Mouse (Mus musculus) bone marrow, adult 2 months (tissue): ENCODE results near the gene Cpm. TPM values are rescaled to one million over a fixed set of nuclear protein-coding genes. Genes with fewer than 3 reads are reported as not detected.

ENCODE experiments used
- H3K27ac ChIP-seq: fragments of 200-500 bp; 2 replicates; pipeline ENCODE4 v1.5.1; 2012; ENCODE audit warnings: low read depth, mild to moderate bottlenecking, control low read depth, inconsistent platforms, low read length; ENCODE audit not compliant: control insufficient read depth, poor library complexity, insufficient read depth
- H3K4me1 ChIP-seq: fragments of 200-500 bp; 2 replicates; pipeline ENCODE4 v1.6.1; 2011; ENCODE audit warnings: low read length; ENCODE audit not compliant: control insufficient read depth, insufficient read depth
- H3K4me3 ChIP-seq: fragments of 200-500 bp; replicated peaks from 2 replicates; pipeline ENCODE3; 2011; ENCODE audit warnings: mild to moderate bottlenecking, low read depth, low read length, control low read depth; ENCODE audit not compliant: control insufficient read depth
- CTCF ChIP-seq: fragments of 200-500 bp; IDR thresholded peaks from 2 replicates; pipeline ENCODE4 v1.5.1; 2011; ENCODE audit warnings: low read length, control low read depth; ENCODE audit not compliant: control insufficient read depth, insufficient read depth
- POLR2A ChIP-seq: fragments of 200-500 bp; IDR thresholded peaks from 2 replicates; pipeline ENCODE4 v1.6.1; 2011; ENCODE audit warnings: low read depth, mild to moderate bottlenecking, control low read depth, low read length, borderline replicate concordance; ENCODE audit not compliant: control insufficient read depth
- WGBS: fragments of 180-500 bp; shearing (Covaris S2); methylation state at CpG from one replicate; pipeline ENCODE4 v1.1.7; 2018; 5-methylcytosine and 5-hydroxymethylcytosine counted together
- polyA plus RNA-seq: library from polyadenylated mRNA; stranded (reverse); fragments of >200 nt; gene quantifications from 2 replicates; pipeline ENCODE4 v1.2.4, GENCODE M21; 2011; ENCODE audit warnings: low replicate concordance; ENCODE audit not compliant: missing spikeins, insufficient read depth, insufficient read length

Cpm gene
- polyA plus RNA-seq, 1 experiment = 11.6 TPM

DNA sequence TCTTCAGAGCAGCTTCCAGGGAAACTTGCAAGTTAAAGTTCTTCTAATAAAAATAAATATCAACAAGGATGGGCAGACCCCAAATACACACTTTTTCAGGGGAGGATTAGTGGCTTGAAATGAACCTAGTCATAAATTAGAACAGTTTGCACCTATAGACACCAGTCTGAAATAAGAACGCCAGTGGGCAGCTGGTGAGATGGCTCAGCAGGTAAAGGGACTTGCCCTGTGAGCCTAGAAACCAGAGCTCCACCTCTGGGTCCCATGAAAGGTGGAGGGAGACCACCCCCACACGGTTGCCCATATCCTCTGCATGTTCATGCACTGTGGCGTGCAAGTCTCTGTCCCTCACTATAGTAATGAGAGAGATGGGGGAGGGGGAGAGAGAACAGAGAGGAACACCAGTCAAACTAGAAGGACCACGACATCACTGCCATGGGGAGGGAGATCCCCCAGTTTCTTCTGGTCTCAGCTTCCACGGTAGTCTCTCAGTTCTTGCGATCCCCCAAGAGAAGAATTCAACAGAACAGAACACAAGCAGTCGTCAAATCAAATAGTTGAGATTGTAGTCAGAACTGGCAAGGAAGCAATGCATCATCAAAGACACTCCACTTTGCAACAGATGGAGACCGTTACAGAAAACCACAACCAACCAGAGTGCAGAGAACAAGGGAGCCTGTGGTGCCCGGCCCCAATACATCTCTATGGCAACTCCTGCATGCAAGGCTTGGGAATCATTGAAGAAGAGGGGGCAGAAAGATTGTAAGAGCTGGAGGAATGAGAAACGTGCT, 22.5 kb downstream of the Cpm start:
- no peak overlapping the region for H3K27ac ChIP-seq
- H3K4me3 ChIP-seq = no peak overlapping the region
- no peaks in the 10 kb centered on the region; the same call in 1 of the 2 replicates for H3K4me1 ChIP-seq
- 26% methylated on average over 10 of the region's 10 CpGs for WGBS
- TF ChIP-seq POLR2A = no peak
- no peak for TF ChIP-seq CTCF

DNA sequence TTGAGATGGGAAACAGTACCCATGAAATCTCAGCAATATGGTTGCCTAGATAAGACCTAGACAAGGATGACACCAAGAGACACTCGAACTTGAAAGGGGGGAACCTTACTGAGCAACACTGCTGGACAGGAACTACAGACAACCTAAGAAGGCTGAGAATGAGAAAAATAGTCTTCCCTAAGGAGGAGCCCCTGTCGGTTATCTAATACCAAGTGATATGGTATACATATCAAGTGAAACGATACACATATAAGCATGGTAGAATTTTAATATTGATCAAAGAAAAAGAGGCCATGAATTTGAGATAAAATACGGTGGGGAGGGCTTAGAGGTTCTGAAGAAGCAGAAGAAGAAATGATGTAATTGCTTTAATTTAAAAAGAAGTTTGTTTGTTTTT, 23.1 kb downstream of the Cpm start:
- no peaks in the 10 kb centered on the region; the same call in 1 of the 2 replicates for H3K4me1 ChIP-seq
- TF ChIP-seq POLR2A (no peak), CTCF (no peak)
- H3K27ac ChIP-seq = no peak overlapping the region
- WGBS = 62% methylated on average over 4 of the region's 4 CpGs
- H3K4me3 ChIP-seq = no peak overlapping the region

DNA sequence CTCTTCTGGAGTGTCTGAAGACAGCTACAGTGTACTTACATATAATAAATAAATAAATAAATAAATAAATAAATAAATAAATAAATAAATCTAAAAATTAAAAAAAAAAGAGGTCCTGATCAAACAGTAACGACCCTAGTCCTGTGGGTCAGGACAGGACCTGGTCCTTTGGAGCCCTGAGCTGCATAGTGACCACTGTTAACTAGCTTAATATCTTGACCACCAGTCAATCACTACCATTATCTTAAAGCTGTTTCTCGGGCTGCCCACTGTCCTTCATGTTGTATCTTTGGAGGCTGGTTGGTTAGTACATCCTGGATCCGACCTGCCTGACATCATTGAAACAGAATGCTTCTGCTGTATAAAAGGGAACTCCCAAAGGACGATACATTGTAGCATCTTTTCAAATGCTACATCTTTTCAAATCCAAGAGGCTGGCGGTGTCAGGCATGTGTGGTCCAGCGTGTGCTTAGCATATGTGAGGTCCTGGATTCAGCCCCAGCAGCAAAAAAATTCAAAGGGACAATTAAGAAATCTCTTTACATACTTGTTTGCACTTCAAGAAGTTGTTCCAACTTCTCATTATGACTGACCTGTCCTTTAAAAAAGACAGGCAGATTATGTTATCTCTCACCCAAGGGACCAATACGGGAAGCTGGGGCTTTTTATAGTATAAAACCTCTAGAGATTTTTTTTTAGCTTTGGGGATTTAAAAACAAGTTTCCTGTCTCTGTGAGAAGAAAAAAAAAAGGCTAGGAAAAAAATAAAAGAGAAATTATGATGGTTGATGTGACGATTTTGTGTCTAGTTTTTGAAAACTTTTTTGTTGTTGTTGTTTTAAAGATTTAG, 23.9 kb downstream of the Cpm start:
- no peak overlapping the region for H3K4me3 ChIP-seq
- TF ChIP-seq POLR2A (no peak), CTCF (no peak)
- H3K4me1 ChIP-seq = no peaks in the 10 kb centered on the region; the same call in 1 of the 2 replicates
- WGBS = 56% methylated on average over 8 of the region's 8 CpGs
- no peak overlapping the region for H3K27ac ChIP-seq

DNA sequence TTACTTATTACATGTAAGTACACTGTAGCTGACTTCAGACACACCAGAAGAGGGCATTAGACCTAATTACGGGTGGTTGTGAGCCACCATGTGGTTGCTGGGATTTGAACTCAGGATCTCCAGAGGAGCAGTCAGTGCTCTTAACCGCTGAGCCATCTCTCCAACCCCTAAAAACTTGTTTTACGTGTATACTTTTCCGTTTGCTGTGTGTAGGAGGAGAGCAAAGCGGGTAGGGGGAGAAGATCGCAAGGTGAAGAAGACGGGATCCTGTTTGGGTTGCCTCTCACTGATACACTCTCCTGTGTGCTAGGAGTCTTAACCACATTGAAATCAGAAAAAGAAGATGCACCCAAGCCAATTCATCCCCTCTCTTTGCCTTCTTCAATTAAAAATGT, 24.5 kb downstream of the Cpm start:
- Histone ChIP-seq H3K4me3 (no peak overlapping the region), H3K4me1 (no peaks in the 10 kb centered on the region; the same call in 1 of the 2 replicates), H3K27ac (no peak overlapping the region)
- 80% methylated on average over 7 of the region's 7 CpGs for WGBS
- no peak for TF ChIP-seq POLR2A
- TF ChIP-seq CTCF = no peak

DNA sequence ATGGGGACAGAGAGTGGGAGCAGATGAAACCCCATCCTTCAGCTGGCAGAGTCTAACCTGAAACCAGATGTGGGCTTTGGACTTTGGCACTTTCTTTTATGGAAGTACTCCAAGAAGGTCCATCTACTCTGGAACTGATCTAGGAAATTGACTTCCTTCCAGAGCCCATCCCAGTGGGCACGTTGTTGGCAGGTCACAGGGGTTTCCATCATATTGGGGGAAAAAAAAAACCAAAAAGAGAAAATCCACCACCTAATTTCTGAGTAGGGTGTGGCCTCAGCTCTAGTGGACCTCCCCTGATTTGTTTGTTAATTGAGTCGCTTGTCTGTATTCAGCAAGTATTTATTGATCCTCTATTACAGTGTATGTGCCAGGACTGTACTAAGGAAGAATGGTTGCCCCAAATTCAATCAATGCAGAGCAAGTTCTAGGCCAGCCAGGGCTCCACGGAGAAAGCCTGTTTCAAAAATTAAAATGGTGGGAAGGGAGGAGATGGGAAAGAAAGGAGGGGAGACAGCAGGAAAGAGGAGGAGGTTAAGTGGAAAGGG, 25.4 kb downstream of the Cpm start:
- H3K4me3 ChIP-seq = no peak overlapping the region
- WGBS = 73% methylated on average over 3 of the region's 3 CpGs
- no peak overlapping the region for H3K27ac ChIP-seq
- TF ChIP-seq CTCF = no peak
- no peak for TF ChIP-seq POLR2A
- H3K4me1 ChIP-seq = no peaks in the 10 kb centered on the region; the same call in 1 of the 2 replicates

DNA sequence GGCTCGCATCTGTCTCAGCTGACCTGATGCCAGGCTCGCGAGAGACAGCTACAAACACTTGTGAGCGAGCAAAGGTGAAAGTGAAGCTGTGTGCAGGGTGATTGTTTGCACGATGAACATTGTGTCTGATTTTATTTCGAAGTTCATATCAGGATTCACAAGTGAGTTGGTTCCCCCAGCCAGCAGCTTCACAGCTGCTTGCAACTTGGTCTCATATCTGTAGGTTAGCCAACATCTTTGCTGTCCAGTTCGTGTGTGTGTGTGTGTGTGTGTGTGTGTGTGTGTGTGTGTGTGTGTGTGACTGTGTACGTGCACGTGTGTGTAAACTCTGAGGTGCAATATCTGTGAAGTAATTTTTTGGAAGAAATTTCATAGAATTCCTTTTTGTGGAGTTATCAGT, 26.2 kb downstream of the Cpm start:
- no peak overlapping the region for H3K27ac ChIP-seq

DNA sequence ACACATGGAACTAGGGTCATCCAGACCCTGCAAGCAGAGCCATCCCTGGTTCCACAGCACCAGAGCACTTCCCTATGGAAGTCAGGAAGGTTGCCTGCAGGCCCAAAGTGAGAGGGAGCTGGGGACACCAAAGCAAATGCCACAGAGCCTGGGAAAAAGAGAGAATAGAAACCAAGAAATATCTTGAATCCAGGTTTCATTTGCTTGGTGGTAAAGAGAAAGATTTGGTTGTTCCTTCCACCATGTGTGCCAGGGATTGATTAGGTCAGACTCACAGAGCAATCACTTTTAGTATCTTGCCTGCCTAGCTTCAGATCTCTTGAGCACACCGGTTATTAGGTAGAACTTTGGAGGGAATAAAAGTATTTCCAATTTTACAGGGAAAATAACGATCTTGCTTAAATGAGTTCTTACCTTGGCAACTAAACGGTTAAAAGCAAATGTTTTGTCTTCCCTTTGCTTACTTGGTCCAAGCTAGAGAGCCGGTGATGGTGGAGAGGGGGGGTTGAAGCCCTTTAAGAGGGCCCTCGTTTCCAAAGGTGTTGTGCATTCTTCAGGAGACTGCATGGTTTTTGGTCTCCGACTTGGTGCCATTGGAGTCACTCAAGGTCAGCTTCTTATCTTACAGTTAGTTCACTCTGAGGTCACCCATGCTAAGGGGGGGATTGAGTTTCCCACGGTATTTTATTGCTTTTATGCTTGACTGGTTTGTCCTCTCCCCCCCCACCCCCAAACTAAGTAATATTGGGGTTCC, 26.8 kb downstream of the Cpm start:
- Histone ChIP-seq H3K27ac (no peak overlapping the region), H3K4me3 (no peak overlapping the region), H3K4me1 (no peaks in the 10 kb centered on the region; the same call in 1 of the 2 replicates)
- no peak for TF ChIP-seq CTCF
- TF ChIP-seq POLR2A = no peak
- 65% methylated on average over 7 of the region's 7 CpGs for WGBS

More for the DNA sequence above, 26.2 kb downstream of the Cpm start:
- 87% methylated on average over 9 of the region's 9 CpGs for WGBS
- H3K4me3 ChIP-seq = no peak overlapping the region
- TF ChIP-seq CTCF (no peak), POLR2A (no peak)
- no peaks in the 10 kb centered on the region; the same call in 1 of the 2 replicates for H3K4me1 ChIP-seq
